Mouse (Mus musculus) layer of hippocampus, postnatal 14 days (tissue): ENCODE results near the gene Tradd. TPM values are rescaled to one million over a fixed set of nuclear protein-coding genes. Genes with fewer than 3 reads are reported as not detected.

Experiments used
- DNase-seq, 2 experiments: peaks; one replicate each; pipeline ENCODE4 v3.0.0; 2021 to 2022; ENCODE audit warnings: low spot score in 2 of 2, mixed read lengths in 1 of 2
- total RNA-seq, 2 experiments: library from RNA; stranded (reverse); gene quantifications; 2 replicates each; pipeline ENCODE4 v1.2.3; 2021

Gene Tradd
- total RNA-seq, 2 experiments from 2014 or later: 6.0 to 7.4 TPM

GRCm38 (mm10) chr8:105275387-105275786 lies 11.0 kb upstream of the Tradd start:
- DNase-seq: no peak

- no peak for DNase-seq
These were observed 6.4 kb upstream of the Tradd start for GRCm38 (mm10) chr8:105270916-105271186.

GRCm38 (mm10) chr8:105270101-105270915 lies 5.9 kb upstream of the Tradd start:
- no peak for DNase-seq

GRCm38 (mm10) chr8:105269461-105269947 lies 5.1 kb upstream of the Tradd start, which contains the start of gene Hsf4:
TSS of gene Hsf4 (plus strand) at chr8:105269801.
- no peak for DNase-seq

DNA sequence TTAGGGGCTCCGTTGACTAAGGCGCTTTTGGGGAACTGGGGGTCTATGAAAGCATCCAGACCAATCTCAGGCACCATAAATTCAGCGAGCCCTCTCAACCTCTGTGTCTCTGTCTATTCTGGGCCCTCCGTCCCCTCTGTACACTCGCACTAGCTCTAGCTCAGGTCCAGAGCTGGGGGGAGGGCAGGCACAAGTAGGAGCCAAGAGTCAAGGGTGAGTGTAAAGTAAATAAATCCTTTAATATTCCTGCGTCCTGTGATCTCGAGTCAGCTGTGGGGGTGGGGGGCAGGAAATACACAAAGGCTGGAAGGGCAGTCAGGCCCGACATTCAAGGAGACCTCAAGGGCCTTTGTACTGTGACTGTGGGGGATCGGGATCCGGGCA lies 4.7 kb upstream of the Tradd start:
- DNase-seq: no peak

DNA sequence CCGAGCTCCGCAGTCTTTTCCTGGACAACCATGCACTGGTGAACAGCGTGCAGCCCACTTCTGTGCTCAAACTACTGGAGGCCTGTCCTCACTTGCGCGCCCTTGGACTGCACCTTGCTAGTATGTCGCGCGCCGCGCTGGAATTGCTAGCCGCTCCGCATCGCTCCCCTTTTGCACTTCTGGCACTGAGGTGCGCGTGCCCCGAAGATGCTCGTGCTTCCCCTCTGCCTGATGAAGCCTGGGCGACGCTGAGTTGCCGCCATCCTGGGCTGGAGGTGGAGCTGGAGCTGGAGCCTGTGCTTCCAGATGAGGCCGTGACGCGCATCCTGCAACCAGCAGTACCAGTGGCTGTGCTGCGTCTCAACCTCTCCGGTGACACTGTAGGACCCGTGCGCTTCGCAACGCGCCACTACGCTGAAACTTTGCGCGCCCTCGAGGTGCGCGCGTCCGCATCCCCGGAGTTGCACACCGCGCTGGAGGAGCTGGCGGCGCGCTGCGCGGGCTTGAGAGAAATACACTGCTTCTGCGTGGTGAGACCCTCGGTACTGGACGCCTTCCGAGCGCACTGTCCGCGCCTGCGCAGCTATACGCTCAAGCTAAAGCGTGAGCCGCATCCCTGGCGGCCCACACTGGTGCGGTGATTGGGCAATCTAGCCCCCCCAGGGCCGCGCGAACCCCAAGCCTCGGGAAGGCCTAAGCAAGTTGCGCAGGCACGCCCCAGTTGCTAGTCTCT lies 4.1 kb upstream of the Tradd start:
- peak; percentile 71 to 84 for DNase-seq

GRCm38 (mm10) chr8:105266775-105267174 lies 2.4 kb upstream of the Tradd start:
- no peak for DNase-seq

GRCm38 (mm10) chr8:105265128-105265527 lies 719 bp upstream of the Tradd start:
- no peak for DNase-seq

DNA sequence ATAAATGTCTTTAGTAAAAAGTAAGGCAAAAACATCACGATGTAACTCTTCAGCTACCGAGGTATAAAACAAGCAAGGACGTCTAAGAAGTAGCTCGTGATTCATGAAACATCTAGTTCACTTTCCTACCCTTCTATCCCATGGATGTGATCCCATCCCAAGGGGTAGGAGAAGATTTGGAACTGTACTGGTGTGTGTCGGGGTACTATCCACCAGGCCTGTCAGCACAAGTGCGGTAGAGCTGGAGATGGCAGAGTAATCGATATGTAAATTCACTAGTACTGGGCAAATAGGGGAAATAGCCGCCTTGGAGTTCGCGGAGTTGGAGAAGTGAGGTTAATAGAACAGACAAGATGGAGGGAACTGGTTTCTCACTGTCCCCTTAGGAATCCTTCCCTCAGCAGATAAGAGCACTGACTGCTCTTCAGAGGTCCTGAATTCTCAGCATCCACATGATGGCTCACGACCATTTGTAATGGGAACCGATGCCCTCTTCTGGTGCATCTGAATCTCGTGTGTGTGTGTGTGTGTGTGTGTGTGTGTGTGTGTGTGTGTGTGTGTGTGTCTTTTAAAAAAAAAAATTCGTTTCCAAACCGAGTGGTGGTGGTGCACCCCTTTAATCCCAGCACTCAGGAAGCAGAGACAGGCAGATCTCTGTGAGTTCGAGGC lies 1.0 kb downstream of the Tradd start:
- no peak for DNase-seq

DNA sequence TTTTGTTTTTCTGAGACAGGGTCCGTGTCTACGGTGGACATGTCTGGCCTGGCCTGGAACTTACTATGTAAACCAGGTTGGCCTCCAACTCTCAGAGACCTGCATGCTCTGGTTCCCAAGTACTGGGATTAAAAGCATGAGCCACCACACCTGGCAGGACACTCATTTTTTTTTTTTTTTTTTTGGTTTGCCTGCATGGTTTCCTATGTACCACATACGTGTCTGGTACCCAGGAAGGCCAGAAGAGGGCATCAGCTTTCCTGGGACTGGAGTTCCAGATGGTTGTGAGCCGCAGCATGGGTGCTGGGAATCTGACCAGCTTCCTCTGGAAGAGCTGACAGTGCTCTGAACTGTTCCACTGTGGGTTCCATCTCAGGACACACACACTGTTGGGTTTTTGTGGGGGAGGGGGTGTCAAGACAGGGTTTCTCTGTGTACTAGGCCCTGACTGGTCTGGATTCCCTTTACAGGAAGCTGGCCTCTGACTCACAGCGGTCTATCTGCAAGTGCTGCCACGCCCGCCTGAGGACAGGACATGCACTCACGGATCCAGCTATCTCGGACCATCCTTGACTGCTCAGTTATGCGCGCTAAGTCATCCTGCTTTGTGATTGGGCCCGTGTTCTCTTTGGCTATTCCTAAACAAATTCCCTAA lies 3.0 kb downstream of the Tradd start:
- no peak for DNase-seq

- DNase-seq: no peak
These were observed 3.9 kb downstream of the Tradd start for GRCm38 (mm10) chr8:105260371-105261099.

DNA sequence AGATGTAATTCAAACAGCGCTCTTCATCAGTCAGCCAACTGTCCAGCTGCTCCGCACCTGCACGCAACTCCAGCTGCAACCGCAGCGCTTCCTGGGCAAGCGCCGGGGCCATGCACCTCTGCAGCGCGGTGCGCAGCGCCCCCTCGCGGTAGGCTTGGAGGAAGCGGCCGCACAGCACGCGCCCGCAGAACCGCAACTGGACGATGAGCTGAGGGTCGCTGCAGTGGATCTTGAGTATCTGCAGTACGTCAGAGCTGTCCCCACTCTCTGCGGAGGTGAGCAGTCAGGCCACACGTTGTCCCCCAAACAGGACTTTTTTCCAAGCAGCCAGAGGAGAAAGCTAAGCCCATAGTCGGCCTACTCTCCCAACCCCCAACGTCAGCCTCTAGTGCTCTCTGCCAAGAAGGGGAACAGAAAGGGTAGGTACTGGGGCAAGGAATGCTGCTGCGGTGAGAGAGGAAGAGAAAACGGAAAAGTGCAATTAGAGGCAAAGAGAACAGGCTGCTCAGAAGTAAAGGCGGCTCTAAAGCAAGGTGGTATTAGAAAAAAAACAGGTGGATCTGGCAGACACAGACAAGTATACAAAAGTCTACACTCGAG lies 4.6 kb downstream of the Tradd start:
- DNase-seq: peak in 1 of 2 experiments; percentile 72

- DNase-seq: no peak
These were observed 5.3 kb downstream of the Tradd start for GRCm38 (mm10) chr8:105258911-105259720.

DNA sequence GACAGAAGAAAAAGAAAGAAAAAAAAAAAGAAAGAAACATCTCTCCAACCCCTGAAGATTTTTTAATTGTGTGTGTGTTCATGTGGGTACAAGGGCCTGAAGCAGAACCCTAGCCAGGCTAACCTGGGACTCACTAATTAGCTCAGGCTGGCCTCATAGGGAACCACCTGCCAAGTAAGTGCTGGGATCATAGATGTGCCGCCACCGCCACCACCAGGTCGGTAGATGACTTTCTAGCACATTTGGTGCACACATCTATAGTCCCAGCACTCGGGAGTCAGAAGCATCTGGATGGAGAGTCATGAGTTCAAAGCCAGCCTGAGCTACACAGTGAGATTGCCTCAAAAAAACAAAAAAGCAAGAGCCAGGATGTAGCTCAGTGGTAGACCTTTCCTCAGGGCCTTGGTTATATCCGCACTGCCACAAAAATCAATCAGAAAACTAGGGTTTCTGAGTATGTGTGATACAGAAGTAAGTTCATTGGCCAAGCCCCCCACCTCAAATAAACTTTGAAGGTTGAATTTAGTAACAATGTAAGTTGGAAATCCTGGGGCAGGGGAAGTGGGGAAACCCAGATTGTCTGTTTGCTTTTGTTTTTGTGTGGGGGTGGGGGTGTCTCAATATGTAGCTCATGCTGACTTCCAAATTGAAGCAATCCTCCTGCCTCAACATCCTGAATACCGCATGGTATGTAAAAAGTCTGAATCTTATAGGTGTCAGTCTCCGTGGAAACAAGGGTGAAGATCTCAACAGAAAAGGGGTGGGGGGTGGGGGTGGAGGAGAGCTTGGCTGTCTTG lies 6.9 kb downstream of the Tradd start:
- no peak for DNase-seq

DNA sequence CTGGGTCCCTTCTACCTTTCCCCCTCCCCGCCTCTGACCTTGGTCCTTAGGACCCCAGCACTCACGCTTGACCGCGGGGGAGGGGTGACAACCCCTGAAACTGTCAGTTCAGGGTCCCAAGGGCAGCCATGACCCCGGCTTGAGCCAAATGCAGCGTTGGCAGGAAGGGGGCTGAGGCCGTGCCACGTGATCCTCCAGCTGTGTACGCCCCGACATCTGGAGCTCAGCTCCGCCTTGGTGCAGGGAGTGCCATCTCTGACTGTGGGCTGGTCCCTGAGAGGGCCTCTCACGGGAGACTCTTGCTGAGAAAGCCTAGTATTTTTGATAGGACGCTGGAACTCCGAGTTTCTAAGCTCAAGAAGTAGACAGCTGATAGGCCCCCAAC lies 9.5 kb downstream of the Tradd start, which contains the start of gene B3gnt9:
TSS of gene B3gnt9 (minus strand) at position 188 of the 385 bp plus-strand sequence.
- no peak for DNase-seq

DNA sequence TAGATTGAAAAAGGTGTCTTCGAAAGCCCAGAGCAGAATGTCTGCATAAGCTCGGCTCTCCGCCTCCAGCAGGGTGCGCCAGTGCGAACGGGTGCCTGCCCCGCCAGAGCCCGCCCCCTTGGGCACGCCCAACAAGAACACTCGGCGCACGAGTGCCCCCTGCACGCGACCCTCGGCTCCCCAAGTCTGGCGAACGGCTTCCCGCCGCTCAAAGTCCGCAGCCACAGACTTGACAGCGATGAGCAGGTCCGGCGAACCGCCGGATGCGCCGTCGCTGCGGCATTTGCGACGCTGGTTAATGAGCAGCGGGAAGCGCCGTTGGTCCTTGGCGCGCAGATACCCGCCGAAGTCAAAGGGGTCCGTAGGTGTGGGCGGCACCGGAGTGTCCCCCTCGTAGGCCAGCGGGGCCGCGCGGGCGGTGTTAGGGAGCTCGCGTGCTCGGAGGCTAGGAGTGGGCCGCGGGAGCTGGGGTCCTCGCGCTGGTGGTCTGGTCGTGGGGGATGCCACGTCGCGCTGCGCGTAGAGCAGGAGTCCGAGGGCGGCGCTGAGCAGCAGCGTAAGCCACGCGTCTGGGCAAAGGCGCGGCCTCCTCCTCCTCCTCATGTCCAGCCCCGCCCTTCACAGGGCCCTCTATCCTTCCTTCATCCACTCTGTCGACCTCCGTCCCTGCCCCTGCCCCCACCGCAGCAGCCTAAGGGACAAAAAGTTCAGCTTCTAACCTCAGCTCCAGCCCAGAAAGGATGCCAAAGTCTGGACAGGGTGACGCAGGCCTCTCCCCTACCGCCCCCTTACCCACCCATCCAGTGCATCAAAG lies 10.1 kb downstream of the Tradd start:
- DNase-seq: peak; percentile 87 to 89

GRCm38 (mm10) chr8:105253766-105254151 lies 10.7 kb downstream of the Tradd start:
- DNase-seq: no peak
